Mouse (Mus musculus): Measurements from ENCODE around the gene Gpr61. TPM values are rescaled to one million over a fixed set of nuclear protein-coding genes. Genes with fewer than 3 reads are reported as not detected.

Gene Gpr61
- polyA plus RNA-seq (2014; fragmentation: Nextera tagmentation; extraction: Ambion mirVana), result 0.11 TPM in 1 of 2 replicates, not detected in the other

- H3K27ac ChIP-seq (ENCODE audit: low read depth), result no peak within 1 kb of the TSS
- H3K4me3 ChIP-seq (ENCODE audit: low read depth, low read length), result no peak within 1 kb of the TSS
- ATAC-seq (ENCODE audit: insufficient read depth) (no peak), DNase-seq (no peak)
- no peaks in the 10 kb centered on the region for H3K36me3 ChIP-seq (ENCODE audit: insufficient read depth)
- H3K9ac ChIP-seq, result peak within 1 kb of the TSS; percentile 16; the same call in 1 of the 2 replicates
- 31% methylated on average over 4 of the region's 4 CpGs for WGBS
- no peaks in the 10 kb centered on the region for H3K4me1 ChIP-seq (ENCODE audit: insufficient read depth)
- TF ChIP-seq CTCF (IDR thresholded peaks at IDR 0.05; ENCODE audit: low read depth), result no peak
- H3K27me3 ChIP-seq (ENCODE audit: insufficient read depth, low read length), result no peaks in the 10 kb centered on the region
- no peaks in the 10 kb centered on the region for H3K9me3 ChIP-seq (ENCODE audit: low read depth, low read length)
- H3K4me2 ChIP-seq, result no peak within 1 kb of the TSS
Measured at GRCm38 (mm10) chr3:108154656-108155055, at the start of gene Gpr61. Gene Gpr61, minus strand, starts transcription at chr3:108154882.

- Histone ChIP-seq H3K27me3 (ENCODE audit: insufficient read depth, low read length) (no peaks in the 10 kb centered on the region), H3K9ac (no peak overlapping the region), H3K9me3 (ENCODE audit: low read depth, low read length) (no peaks in the 10 kb centered on the region), H3K4me2 (no peak overlapping the region), H3K36me3 (ENCODE audit: insufficient read depth) (peaks cover 45% of the 10 kb centered on the region), H3K4me3 (ENCODE audit: low read depth, low read length) (no peak overlapping the region), H3K27ac (ENCODE audit: low read depth) (no peak overlapping the region), H3K4me1 (ENCODE audit: insufficient read depth) (peaks cover 3% of the 10 kb centered on the region; the same call in 1 of the 2 replicates)
- ATAC-seq (ENCODE audit: insufficient read depth) (no peak), DNase-seq (no peak)
- whole genome bisulfite sequencing, result 73% methylated on average over 11 of the region's 11 CpGs
- no peak for TF ChIP-seq CTCF (IDR thresholded peaks at IDR 0.05; ENCODE audit: low read depth)
Measured at GRCm38 (mm10) chr3:108204470-108204869, 49.8 kb upstream of the Gpr61 start.

GRCm38 (mm10) chr3:108203621-108204325, 49.1 kb upstream of the Gpr61 start:
- no peak overlapping the region for H3K27ac ChIP-seq (ENCODE audit: low read depth)
- no peaks in the 10 kb centered on the region for H3K27me3 ChIP-seq (ENCODE audit: insufficient read depth, low read length)
- no peaks in the 10 kb centered on the region; the same call in 1 of the 2 replicates for H3K4me1 ChIP-seq (ENCODE audit: insufficient read depth)
- 72% methylated on average over 11 of the region's 11 CpGs for WGBS
- no peak overlapping the region for H3K4me3 ChIP-seq (ENCODE audit: low read depth, low read length)
- peaks cover 45% of the 10 kb centered on the region for H3K36me3 ChIP-seq (ENCODE audit: insufficient read depth)
- ATAC-seq (ENCODE audit: insufficient read depth), result no peak
- peak; percentile 90 for TF ChIP-seq CTCF (IDR thresholded peaks at IDR 0.05; ENCODE audit: low read depth)
- no peaks in the 10 kb centered on the region for H3K9me3 ChIP-seq (ENCODE audit: low read depth, low read length)
- peak; percentile 83 for DNase-seq
- H3K4me2 ChIP-seq, result no peak overlapping the region
- no peak overlapping the region for H3K9ac ChIP-seq

GRCm38 (mm10) chr3:108203212-108203611, 48.5 kb upstream of the Gpr61 start:
- no peak for ATAC-seq (ENCODE audit: insufficient read depth)

GRCm38 (mm10) chr3:108202506-108202905, 47.8 kb upstream of the Gpr61 start:
- TF ChIP-seq CTCF (IDR thresholded peaks at IDR 0.05; ENCODE audit: low read depth), result no peak
- Histone ChIP-seq H3K9me3 (ENCODE audit: low read depth, low read length) (no peaks in the 10 kb centered on the region), H3K27ac (ENCODE audit: low read depth) (0 out of 2 replicates have a peak overlapping the region, but pooled peaks have one; percentile 47), H3K4me1 (ENCODE audit: insufficient read depth) (no peaks in the 10 kb centered on the region; the same call in 1 of the 2 replicates), H3K9ac (no peak overlapping the region), H3K4me3 (ENCODE audit: low read depth, low read length) (no peak overlapping the region), H3K36me3 (ENCODE audit: insufficient read depth) (peaks cover 42% of the 10 kb centered on the region), H3K27me3 (ENCODE audit: insufficient read depth, low read length) (no peaks in the 10 kb centered on the region), H3K4me2 (no peak overlapping the region)
- DNase-seq, result peak; percentile 37
- no peak for ATAC-seq (ENCODE audit: insufficient read depth)

More at GRCm38 (mm10) chr3:108203212-108203611, 48.5 kb upstream of the Gpr61 start:
- Histone ChIP-seq H3K27me3 (ENCODE audit: insufficient read depth, low read length) (no peaks in the 10 kb centered on the region), H3K9ac (no peak overlapping the region), H3K4me3 (ENCODE audit: low read depth, low read length) (no peak overlapping the region), H3K4me1 (ENCODE audit: insufficient read depth) (no peaks in the 10 kb centered on the region; the same call in 1 of the 2 replicates), H3K9me3 (ENCODE audit: low read depth, low read length) (no peaks in the 10 kb centered on the region), H3K27ac (ENCODE audit: low read depth) (peak overlapping the region; percentile 47; the same call in 1 of the 2 replicates), H3K4me2 (no peak overlapping the region), H3K36me3 (ENCODE audit: insufficient read depth) (peaks cover 44% of the 10 kb centered on the region)
- TF ChIP-seq CTCF (IDR thresholded peaks at IDR 0.05; ENCODE audit: low read depth), result no peak
- DNase-seq, result no peak
- 85% methylated on average over 13 of the region's 13 CpGs for WGBS

GRCm38 (mm10) chr3:108200329-108201323, 45.9 kb upstream of the Gpr61 start, which contains the start of gene Cyb561d1:
Gene Cyb561d1, minus strand, starts transcription at chr3:108201212.
- Histone ChIP-seq H3K4me3 (ENCODE audit: low read depth, low read length) (peak within 1 kb of the TSS; percentile 62), H3K27ac (ENCODE audit: low read depth) (peak within 1 kb of the TSS; percentile 87), H3K36me3 (ENCODE audit: insufficient read depth) (peaks cover 28% of the 10 kb centered on the region), H3K9me3 (ENCODE audit: low read depth, low read length) (no peaks in the 10 kb centered on the region), H3K4me2 (peak within 1 kb of the TSS; percentile 63), H3K9ac (peak within 1 kb of the TSS; percentile 56), H3K27me3 (ENCODE audit: insufficient read depth, low read length) (no peaks in the 10 kb centered on the region), H3K4me1 (ENCODE audit: insufficient read depth) (peaks cover 5% of the 10 kb centered on the region)
- ATAC-seq (ENCODE audit: insufficient read depth) (peak; percentile 93), DNase-seq (peak; percentile 95)
- peak; percentile 63 for TF ChIP-seq CTCF (IDR thresholded peaks at IDR 0.05; ENCODE audit: low read depth)
- 3% methylated on average over 44 of the region's 44 CpGs for WGBS

Measured in lung, embryonic 14.5 days (tissue).